Mouse (Mus musculus) neutrophil, adult 5-6 weeks (primary cell): ENCODE measurements around the gene Cdk2ap2. TPM values are rescaled to one million over a fixed set of nuclear protein-coding genes. Genes with fewer than 3 reads are reported as not detected.
A peak's percentile ranks its signal among the peaks of the same experiment; 100 is the strongest.

Experiments
- ATAC-seq: fragments of 151-379, 151-347 bp; 2 replicates; pipeline ENCODE4 v1.8.0; 2017; ENCODE audit warnings: mild to moderate bottlenecking, moderate TSS enrichment; ENCODE audit not compliant: insufficient number of reproducible peaks, poor library complexity, low FRiP score, severe bottlenecking; ENCODE audit errors: extremely low read depth
- total RNA-seq: library from RNA; stranded (forward); fragments of 200-1000 nt; gene quantifications from 2 replicates; pipeline ENCODE4 v1.2.3, GENCODE M21; 2017

The Cdk2ap2 gene
- total RNA-seq, 1 experiment from 2014 or later = 205 TPM

- no peak for ATAC-seq
These were observed 49.5 kb downstream of the Cdk2ap2 start for GRCm38 (mm10) chr19:4146366-4147021.

- no peak for ATAC-seq
These were observed 50.0 kb downstream of the Cdk2ap2 start for GRCm38 (mm10) chr19:4147022-4147405.

- no peak for ATAC-seq
These were observed 51.0 kb downstream of the Cdk2ap2 start for GRCm38 (mm10) chr19:4147782-4148490.

GRCm38 (mm10) chr19:4148491-4148806, 51.5 kb downstream of the Cdk2ap2 start, which contains the start of gene Coro1b:
Coro1b (plus strand) TSS chr19:4148619.
- peak; percentile 84 for ATAC-seq

Other genes with a start within 250 kb of the Cdk2ap2 start
- 16.6 and 26.0 TPM in 2 replicates for gene Chka, start 245.4 kb upstream of the Cdk2ap2 start, total RNA-seq
- gene Tcirg1, start 190.0 kb upstream of the Cdk2ap2 start, total RNA-seq = 158 and 167 TPM in 2 replicates
- 34.7 and 40.1 TPM in 2 replicates for gene Ndufs8, start 184.4 kb upstream of the Cdk2ap2 start, total RNA-seq
- 78.5 and 85.2 TPM in 2 replicates for gene Aldh3b1, start 167.4 kb upstream of the Cdk2ap2 start, total RNA-seq
- 628 and 632 TPM in 2 replicates for gene Unc93b1, start 162.0 kb upstream of the Cdk2ap2 start, total RNA-seq
- not detected in 2 replicates for gene Aldh3b3, start 138.5 kb upstream of the Cdk2ap2 start, total RNA-seq
- 0.25 TPM in 1 of 2 replicates, not detected in the other for gene Aldh3b2, start 124.9 kb upstream of the Cdk2ap2 start, total RNA-seq
- gene Acy3, start 110.6 kb upstream of the Cdk2ap2 start, total RNA-seq = not detected in 2 replicates
- gene Tbx10, start 104.4 kb upstream of the Cdk2ap2 start, total RNA-seq = not detected in 2 replicates
- gene Nudt8, start 96.6 kb upstream of the Cdk2ap2 start, total RNA-seq = 7.0 and 15.5 TPM in 2 replicates
- gene Gm49405, start 96.6 kb upstream of the Cdk2ap2 start, total RNA-seq = 6.2 and 7.5 TPM in 2 replicates
- 4.0 and 7.2 TPM in 2 replicates for gene Doc2g, start 93.9 kb upstream of the Cdk2ap2 start, total RNA-seq
- gene Ndufv1, start 84.4 kb upstream of the Cdk2ap2 start, total RNA-seq = 63.9 and 64.6 TPM in 2 replicates
- gene Gstp1, start 59.2 kb upstream of the Cdk2ap2 start, total RNA-seq = 53.2 and 68.1 TPM in 2 replicates
- gene Gstp2, start 51.2 kb upstream of the Cdk2ap2 start, total RNA-seq = 1.4 TPM in 1 of 2 replicates, not detected in the other
- 22.6 and 23.6 TPM in 2 replicates for gene Gstp3, start 37.6 kb upstream of the Cdk2ap2 start, total RNA-seq
- gene Cabp2, start 15.6 kb upstream of the Cdk2ap2 start, total RNA-seq = not detected in 2 replicates
- 115 and 132 TPM in 2 replicates for gene Pitpnm1, start 2.8 kb downstream of the Cdk2ap2 start, total RNA-seq
- gene Aip, start 28.7 kb downstream of the Cdk2ap2 start, total RNA-seq = 53.9 and 61.6 TPM in 2 replicates
- 0.12 and 0.23 TPM in 2 replicates for gene Gpr152, start 42.6 kb downstream of the Cdk2ap2 start, total RNA-seq
- gene Cabp4, start 46.9 kb downstream of the Cdk2ap2 start, total RNA-seq = 0.25 and 0.93 TPM in 2 replicates
- gene Coro1b, start 51.4 kb downstream of the Cdk2ap2 start, total RNA-seq = 134 and 152 TPM in 2 replicates
- gene Ptprcap, start 56.4 kb downstream of the Cdk2ap2 start, total RNA-seq = 227 and 252 TPM in 2 replicates
- 34.0 and 45.2 TPM in 2 replicates for gene Rps6kb2, start 66.2 kb downstream of the Cdk2ap2 start, total RNA-seq
- 95.9 and 99.3 TPM in 2 replicates for gene Carns1, start 78.3 kb downstream of the Cdk2ap2 start, total RNA-seq
- 231 and 269 TPM in 2 replicates for gene Tbc1d10c, start 94.1 kb downstream of the Cdk2ap2 start, total RNA-seq
- gene Ppp1ca, start 94.9 kb downstream of the Cdk2ap2 start, total RNA-seq = 535 and 541 TPM in 2 replicates
- gene Rad9a, start 104.5 kb downstream of the Cdk2ap2 start, total RNA-seq = 35.1 and 44.3 TPM in 2 replicates
- 52.0 and 61.9 TPM in 2 replicates for gene Clcf1, start 117.1 kb downstream of the Cdk2ap2 start, total RNA-seq
- gene AC109138.7, start 117.2 kb downstream of the Cdk2ap2 start, total RNA-seq = not detected in 2 replicates
- 228 and 251 TPM in 2 replicates for gene Pold4, start 134.7 kb downstream of the Cdk2ap2 start, total RNA-seq
- gene Ssh3, start 172.0 kb downstream of the Cdk2ap2 start, total RNA-seq = 48.0 and 59.8 TPM in 2 replicates
- 36.3 and 49.8 TPM in 2 replicates for gene Ankrd13d, start 186.0 kb downstream of the Cdk2ap2 start, total RNA-seq
- 692 and 849 TPM in 2 replicates for gene Grk2, start 209.0 kb downstream of the Cdk2ap2 start, total RNA-seq